Mouse (Mus musculus) kidney, postnatal 0 days (tissue): ENCODE data around the gene Ei24. TPM values are rescaled to one million over a fixed set of nuclear protein-coding genes. Genes with fewer than 3 reads are reported as not detected.
A peak's percentile ranks its signal among the peaks of the same experiment; 100 is the strongest.

ENCODE experiments used
- ATAC-seq: fragments of 200-750 bp; cut with Nextera tagmentation; replicated peaks from 2 replicates; pipeline ENCODE4 v1.8.0; 2017; ENCODE audit warnings: low read depth, moderate number of reproducible peaks, moderate TSS enrichment, moderate library complexity; ENCODE audit not compliant: low FRiP score
- DNase-seq: peaks from one replicate; pipeline ENCODE4 v3.0.0-alpha.2; 2016; ENCODE audit warnings: low spot score
- H3K27ac ChIP-seq: fragments of 300-500 bp; sonication (generic); 2 replicates; pipeline ENCODE4 v1.5.1; 2014; ENCODE audit warnings: mild to moderate bottlenecking
- H3K27me3 ChIP-seq: fragments of 300-500 bp; sonication (generic); 2 replicates; pipeline ENCODE4 v1.6.1; 2014; ENCODE audit warnings: low read length, mixed read lengths; ENCODE audit not compliant: insufficient read depth
- H3K36me3 ChIP-seq: fragments of 300-500 bp; sonication (generic); 2 replicates; pipeline ENCODE4 v1.6.1; 2014; ENCODE audit warnings: low read length, mixed read lengths; ENCODE audit not compliant: insufficient read depth
- H3K4me1 ChIP-seq: fragments of 300-500 bp; sonication (generic); replicated peaks from 2 replicates; pipeline ENCODE4 v1.6.1; 2014; ENCODE audit warnings: antibody characterized with exemption, low read length, mixed read lengths; ENCODE audit not compliant: insufficient read depth
- H3K4me2 ChIP-seq: fragments of 300-500 bp; sonication (generic); 2 replicates; pipeline ENCODE4 v1.6.1; 2014; ENCODE audit warnings: mild to moderate bottlenecking, low read length, moderate library complexity, mixed read lengths
- H3K4me3 ChIP-seq: fragments of 300-500 bp; sonication (generic); replicated peaks from 2 replicates; pipeline ENCODE4 v1.5.1; 2014; ENCODE audit warnings: low read depth, low read length
- H3K9ac ChIP-seq: fragments of 300-500 bp; sonication (generic); 2 replicates; pipeline ENCODE4 v1.6.1; 2014; ENCODE audit warnings: low read depth, low read length
- H3K9me3 ChIP-seq: fragments of 300-500 bp; sonication (generic); replicated peaks from 2 replicates; pipeline ENCODE4 v1.6.1; 2016; ENCODE audit warnings: low read length, inconsistent platforms, mixed read lengths
- CTCF ChIP-seq: IDR thresholded peaks from 2 replicates; pipeline ENCODE4 v1.5.1; 2016; ENCODE audit warnings: antibody characterized with exemption, low read depth, mild to moderate bottlenecking, moderate library complexity
- WGBS: fragments of 180-500 bp; shearing (Covaris S2); extraction: QIAGEN DNeasy Blood & Tissue Kit; methylation state at CpG from one replicate; pipeline ENCODE4 v1.1.7; 2014; 5-methylcytosine and 5-hydroxymethylcytosine counted together
- polyA plus RNA-seq: library from polyadenylated mRNA; unstranded; fragments of >200 nt; fragmentation: Nextera tagmentation; extraction: Ambion mirVana; gene quantifications from 2 replicates; pipeline ENCODE4 v1.2.1, GENCODE M21; 2015

Gene Ei24
- polyA plus RNA-seq, 1 experiment from 2014 or later: 115 TPM

DNA sequence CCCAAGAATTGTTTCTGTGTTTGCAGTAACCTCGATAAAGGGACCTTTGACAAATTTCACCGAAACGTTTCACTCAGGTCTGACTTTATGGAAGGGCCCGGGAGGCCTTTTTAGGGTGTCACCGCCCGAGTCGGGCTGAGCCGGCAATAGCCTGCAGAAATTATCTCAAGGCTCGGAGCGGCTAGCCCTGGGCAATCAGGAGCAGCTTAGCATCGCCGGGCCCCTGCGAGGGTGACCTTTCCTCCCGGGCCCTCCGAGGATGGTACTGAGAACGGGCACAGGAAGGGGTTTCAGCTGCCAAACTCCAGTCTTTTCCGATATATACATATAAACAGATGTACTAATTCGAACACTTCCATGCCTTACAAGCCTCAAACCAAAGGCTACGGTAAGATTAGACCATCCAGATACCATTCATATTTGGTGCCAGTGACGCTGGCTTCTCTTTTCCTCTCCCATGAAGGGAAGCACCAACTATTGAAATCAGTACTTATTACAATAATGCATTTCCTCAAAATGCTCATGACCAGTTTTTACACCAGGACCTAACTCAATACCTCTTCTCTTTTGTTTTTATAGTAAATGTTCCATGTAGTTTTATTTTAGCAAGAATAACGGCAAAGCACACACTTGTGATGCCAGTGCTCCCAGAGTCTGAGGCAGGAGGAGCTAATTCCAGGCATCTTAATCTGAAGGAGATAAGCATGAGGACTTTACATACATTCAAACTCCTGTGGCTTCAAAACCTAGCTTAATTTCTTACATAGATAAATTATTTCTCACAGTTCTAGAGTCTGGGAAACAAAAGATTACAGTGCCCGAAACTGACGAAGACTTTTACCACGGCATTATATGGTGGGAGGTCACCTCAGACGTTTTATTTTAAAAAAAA is 28.8 kb downstream of the Ei24 start:
- Histone ChIP-seq H3K9ac (peak overlapping the region; percentile 78), H3K9me3 (no peaks in the 10 kb centered on the region), H3K4me2 (peak overlapping the region; percentile 87), H3K27ac (peak overlapping the region; percentile 97), H3K4me3 (peak overlapping the region; percentile 64), H3K4me1 (peaks cover 6% of the 10 kb centered on the region; the same call in 1 of the 2 replicates), H3K27me3 (no peaks in the 10 kb centered on the region), H3K36me3 (0 out of 2 replicates have a peak, but pooled peaks cover 4% of the 10 kb centered on the region)
- WGBS: 12% methylated on average over 25 of the region's 25 CpGs
- no peak for TF ChIP-seq CTCF
- DNase-seq (no peak), ATAC-seq (peak; percentile 2; the same call in 1 of the 2 replicates)

GRCm38 (mm10) chr9:36767203-36768143 is 29.7 kb downstream of the Ei24 start, which contains the start of gene Stt3a:
TSS of gene Stt3a (minus strand) at chr9:36767679.
- DNase-seq: peak; percentile 100
- Histone ChIP-seq H3K4me2 (peak within 1 kb of the TSS; percentile 87), H3K27me3 (no peaks in the 10 kb centered on the region), H3K27ac (peak within 1 kb of the TSS; percentile 97), H3K4me3 (peak within 1 kb of the TSS; percentile 98), H3K9ac (peak within 1 kb of the TSS; percentile 91), H3K36me3 (0 out of 2 replicates have a peak, but pooled peaks cover 6% of the 10 kb centered on the region), H3K4me1 (peaks cover 6% of the 10 kb centered on the region; the same call in 1 of the 2 replicates), H3K9me3 (no peaks in the 10 kb centered on the region)
- ATAC-seq: peak; percentile 100
- TF ChIP-seq CTCF: no peak
- WGBS: under 1% methylated on average over 58 of the region's 60 CpGs

DNA sequence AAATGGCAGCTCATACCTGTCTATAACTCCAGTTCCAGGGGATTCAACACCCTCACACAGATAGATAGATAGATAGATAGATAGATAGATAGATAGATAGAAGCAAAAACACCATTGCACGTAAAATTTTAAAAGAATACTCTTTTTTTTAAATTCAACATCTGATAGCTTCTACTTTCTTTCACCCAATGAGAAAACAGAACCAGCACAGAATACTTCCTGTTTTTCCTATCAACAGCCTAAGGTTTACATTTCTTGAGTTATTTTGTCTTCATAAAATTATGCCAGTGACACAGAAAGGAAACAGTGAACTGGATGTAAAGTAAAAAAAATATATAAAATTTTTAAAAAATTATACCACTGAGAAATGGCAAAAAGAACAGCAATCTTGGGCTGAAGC is 32.8 kb downstream of the Ei24 start:
- no peaks in the 10 kb centered on the region for H3K27me3 ChIP-seq
- ATAC-seq: no peak
- no peak for TF ChIP-seq CTCF
- H3K4me3 ChIP-seq: no peak overlapping the region
- H3K4me2 ChIP-seq: no peak overlapping the region
- H3K9ac ChIP-seq: no peak overlapping the region
- WGBS: 91% methylated on average over 1 of the region's 1 CpGs
- H3K4me1 ChIP-seq: peaks cover 6% of the 10 kb centered on the region; the same call in 1 of the 2 replicates
- no peak for DNase-seq
- peaks cover 20% of the 10 kb centered on the region for H3K36me3 ChIP-seq
- H3K27ac ChIP-seq: no peak overlapping the region
- no peaks in the 10 kb centered on the region for H3K9me3 ChIP-seq

Other genes starting within 250 kb of the Ei24 start
- not detected in 2 replicates for gene Gm17689, start 214.8 kb downstream of the Ei24 start, polyA plus RNA-seq
- not detected in 2 replicates for gene A630095E13Rik, start 154.0 kb downstream of the Ei24 start, polyA plus RNA-seq
- not detected in 2 replicates for gene Acrv1, start 104.2 kb downstream of the Ei24 start, polyA plus RNA-seq
- 19.2 and 23.5 TPM in 2 replicates for gene Chek1, start 70.3 kb downstream of the Ei24 start, polyA plus RNA-seq
- gene Stt3a, start 29.7 kb downstream of the Ei24 start, polyA plus RNA-seq: 184 and 224 TPM in 2 replicates
- gene Fez1, start 24.5 kb upstream of the Ei24 start, polyA plus RNA-seq: 2.5 and 2.6 TPM in 2 replicates